Mouse (Mus musculus): ENCODE measurements around the gene Sct. TPM values are rescaled to one million over a fixed set of nuclear protein-coding genes. Genes with fewer than 3 reads are reported as not detected.

Gene Sct
- total RNA-seq, 2 experiments from 2014 or later = not detected

DNA sequence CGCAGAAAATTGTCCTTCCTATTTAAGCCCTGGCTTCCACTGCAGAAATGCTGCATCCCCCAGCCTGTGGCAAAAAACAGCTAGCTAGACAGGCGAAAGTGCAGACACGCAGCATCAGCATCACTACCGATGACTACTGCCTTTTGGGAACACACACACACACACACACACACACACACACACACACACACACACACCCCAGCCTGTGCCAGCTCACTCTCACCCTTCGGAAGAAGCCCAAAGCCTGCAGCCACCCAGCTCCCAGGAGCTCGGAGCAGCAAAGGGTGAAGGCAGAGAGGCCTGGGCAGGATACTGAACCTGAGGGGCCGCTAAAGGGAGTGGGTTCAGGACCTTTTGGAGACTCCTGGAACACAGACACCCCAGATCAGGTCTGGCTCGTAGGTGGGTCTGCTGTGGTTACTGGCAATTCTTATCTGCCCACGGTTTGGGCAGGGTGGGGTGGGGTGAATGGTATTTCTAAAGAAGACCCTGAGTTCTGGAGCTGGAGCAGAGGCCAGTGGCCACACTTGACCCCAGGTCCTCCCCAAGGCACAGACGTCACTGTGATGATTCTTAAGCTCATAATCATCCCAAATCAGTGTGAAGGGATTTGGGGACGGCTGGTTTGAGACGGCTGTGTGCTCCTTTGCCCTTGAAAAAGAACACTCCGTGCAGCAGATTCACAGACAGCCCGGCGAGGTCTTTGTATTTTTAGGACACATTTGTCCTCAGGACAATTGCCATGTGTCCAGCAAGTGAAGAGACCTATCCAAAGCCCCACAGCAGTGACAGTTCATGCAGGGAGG, 13.9 kb upstream of the Sct start:
- no peak for DNase-seq
- intact Hi-C loops (cut with DNase I) = no loop called here

- no peak for DNase-seq
- intact Hi-C loops (cut with DNase I) = no loop called here
Measured at GRCm38 (mm10) chr7:141291921-141292582, 13.1 kb upstream of the Sct start, which contains the start of gene Drd4. Gene Drd4, plus strand, starts transcription at chr7:141292006.

DNA sequence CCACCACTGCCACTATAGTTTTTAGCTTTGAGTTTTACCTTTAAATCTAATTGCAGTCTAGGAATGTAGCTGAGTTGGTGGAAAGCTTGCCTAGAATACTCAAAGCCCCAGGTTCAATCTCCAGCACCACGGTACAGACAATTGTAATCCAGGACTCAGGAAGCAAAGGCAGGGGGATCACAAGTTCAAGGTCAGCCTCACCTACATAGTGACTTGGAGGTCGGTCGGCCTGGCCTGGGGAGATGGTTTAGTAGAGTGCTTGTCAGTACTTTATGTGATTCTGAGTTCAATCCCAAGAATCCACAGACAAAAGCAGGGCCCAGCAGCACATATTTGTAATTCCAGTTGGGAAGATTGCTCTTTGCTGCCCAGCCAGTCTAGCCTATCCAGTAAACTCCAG, 9.1 kb upstream of the Sct start:
- DNase-seq = no peak
- intact Hi-C loops (cut with DNase I) = no loop called here

GRCm38 (mm10) chr7:141282756-141283155, 3.8 kb upstream of the Sct start:
- intact Hi-C loops (cut with DNase I) = no loop called here
- DNase-seq = no peak

- no peak for DNase-seq
- intact Hi-C loops (cut with DNase I) = no loop called here
Measured at GRCm38 (mm10) chr7:141281442-141281841, 2.5 kb upstream of the Sct start.

DNA sequence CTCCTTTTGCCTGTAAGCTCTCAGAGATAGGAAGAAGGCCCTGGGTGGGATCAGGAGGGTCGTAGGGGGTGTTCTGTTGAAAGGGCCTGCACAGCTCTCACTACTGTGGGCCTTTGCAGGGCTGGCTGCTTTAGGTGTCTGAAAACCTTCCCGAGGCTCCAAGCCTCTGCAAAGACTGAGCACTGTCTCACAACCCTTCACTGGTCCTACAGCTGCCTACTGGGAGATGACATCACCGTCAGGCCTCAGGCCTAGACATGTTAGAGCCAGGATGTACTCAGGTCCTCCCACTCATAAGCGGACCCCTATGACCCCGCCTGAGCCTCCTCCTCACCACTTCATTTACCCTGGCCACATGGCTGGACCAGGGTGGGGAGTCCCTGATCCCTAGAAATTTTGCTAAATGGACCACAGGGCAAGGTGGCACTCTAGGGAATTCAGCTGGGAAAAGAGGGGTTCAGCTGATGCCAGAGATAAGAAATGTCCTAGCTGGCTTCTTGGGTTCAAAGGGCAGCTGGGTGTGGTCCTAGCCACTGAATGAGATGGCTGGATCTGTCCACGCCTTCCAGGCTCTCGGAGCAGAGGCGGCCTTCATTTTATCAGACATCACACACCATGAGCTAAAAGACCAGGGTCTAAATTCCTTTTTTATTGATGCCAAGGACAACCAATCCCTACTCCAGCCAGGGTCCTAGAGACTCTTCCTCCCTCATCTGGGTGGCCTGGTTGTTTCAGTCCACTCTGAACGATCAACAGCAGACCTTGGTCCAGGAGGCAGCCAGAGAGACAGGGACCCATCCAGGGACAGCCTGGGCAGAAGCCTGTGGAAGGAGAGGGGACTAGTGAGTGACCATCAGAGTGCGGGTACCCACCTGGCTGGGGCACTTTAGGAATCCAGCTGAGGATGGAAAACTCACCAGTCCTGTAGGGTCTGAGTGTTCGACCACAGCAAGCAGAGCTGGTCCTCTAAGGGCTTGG, 943 bp downstream of the Sct start:
- intact Hi-C loops (cut with DNase I) = no loop called here
- DNase-seq = no peak

GRCm38 (mm10) chr7:141276546-141276945, 2.4 kb downstream of the Sct start, which contains the start of gene Cdhr5:
Gene Cdhr5, minus strand, starts transcription at chr7:141276786.
- DNase-seq = no peak
- intact Hi-C loops (cut with DNase I) = no loop called here

DNA sequence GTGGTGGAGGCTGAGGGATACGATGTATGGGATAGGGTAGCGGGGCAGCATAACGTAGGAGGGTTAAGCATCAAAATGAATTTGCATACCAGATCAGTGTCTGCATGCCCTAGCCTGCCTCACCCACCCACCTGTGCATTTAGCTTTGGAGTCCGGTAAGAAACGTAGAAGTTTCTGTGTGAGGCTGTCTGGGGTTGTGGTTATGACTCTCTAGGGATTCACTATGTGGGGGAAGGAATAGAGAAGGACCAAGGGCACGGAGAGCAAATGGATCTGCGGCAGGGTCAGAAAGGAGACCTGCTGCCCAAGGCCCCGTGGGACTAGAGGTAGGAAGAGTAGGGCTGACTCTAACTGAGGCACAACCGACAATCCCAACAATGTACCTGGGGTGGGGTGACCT, 3.6 kb downstream of the Sct start:
- no peak for DNase-seq
- intact Hi-C loops (cut with DNase I) = no loop called here

- DNase-seq = no peak
- intact Hi-C loops (cut with DNase I) = no loop called here
Measured at GRCm38 (mm10) chr7:141270631-141271030, 8.3 kb downstream of the Sct start.

DNA sequence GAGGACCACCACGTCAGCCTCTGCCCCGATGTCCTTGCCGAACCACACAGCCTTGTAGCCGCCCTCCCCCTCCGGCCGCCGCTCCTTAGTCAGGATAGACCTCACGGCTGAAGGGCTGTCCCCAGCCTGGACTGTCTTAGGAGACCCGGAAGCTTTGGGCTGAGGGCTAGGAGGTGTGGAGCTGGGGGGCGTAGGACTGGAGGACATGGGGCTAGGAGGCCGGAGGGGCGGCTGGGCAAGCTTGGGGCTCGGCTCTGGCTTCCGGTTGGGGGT, 9.7 kb downstream of the Sct start:
- DNase-seq = no peak
- intact Hi-C loops (cut with DNase I) = no loop called here

DNA sequence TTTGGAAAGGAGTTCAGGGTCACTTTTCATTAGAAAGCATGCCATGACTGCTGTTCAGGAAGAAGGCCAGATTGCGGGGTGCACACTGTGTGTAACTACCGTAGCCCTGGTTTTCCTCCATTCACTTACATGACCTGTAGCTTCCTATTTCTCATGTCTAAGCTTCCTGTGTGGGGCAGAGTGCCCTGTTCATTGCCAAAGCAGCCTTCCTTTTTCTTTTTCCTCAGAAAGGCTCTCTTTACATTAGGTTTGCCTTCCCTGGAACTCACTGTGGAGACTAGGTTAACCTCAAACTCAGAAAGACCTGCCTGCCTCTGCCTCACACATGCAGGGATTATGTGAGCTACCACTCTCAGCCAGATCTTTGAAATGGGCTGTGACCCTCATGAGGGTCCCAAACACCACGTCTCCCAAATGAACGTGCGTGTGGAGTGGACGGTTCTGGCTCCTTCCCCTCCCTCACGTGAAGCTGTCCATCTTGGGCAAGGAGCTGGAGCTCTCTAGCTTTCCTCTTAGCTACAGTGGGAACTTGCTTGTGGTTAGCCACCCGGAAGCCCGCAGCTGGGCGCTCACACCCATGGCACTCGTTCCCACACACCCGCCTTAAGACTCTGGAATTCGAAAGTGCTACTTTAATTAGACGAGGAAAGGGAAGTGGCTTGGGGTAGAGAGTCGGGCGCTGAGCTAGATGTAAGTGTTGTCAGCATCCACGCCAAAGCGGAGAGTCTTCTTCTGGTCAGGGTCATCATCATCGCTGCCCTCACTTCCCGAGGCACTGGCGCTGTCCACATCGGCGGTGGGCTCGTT, 10.3 kb downstream of the Sct start:
- DNase-seq = peak in 1 of 2 experiments; percentile 28
- intact Hi-C loops (cut with DNase I) = no loop called here

GRCm38 (mm10) chr7:141265739-141266561, 13.0 kb downstream of the Sct start, which contains the start of gene Irf7:
Gene Irf7, minus strand, starts transcription at chr7:141266481.
- intact Hi-C loops (cut with DNase I) = loop anchor here (2.0 kb wide), 1 partner anchor 97 kb away; no protein-coding TSS in a partner anchor
- peak; percentile 56 to 68 for DNase-seq

GRCm38 (mm10) chr7:141265411-141265738, 13.6 kb downstream of the Sct start:
- no peak for DNase-seq
- intact Hi-C loops (cut with DNase I) = loop anchor here (2.0 kb wide), 1 partner anchor 97 kb away; no protein-coding TSS in a partner anchor

DNA sequence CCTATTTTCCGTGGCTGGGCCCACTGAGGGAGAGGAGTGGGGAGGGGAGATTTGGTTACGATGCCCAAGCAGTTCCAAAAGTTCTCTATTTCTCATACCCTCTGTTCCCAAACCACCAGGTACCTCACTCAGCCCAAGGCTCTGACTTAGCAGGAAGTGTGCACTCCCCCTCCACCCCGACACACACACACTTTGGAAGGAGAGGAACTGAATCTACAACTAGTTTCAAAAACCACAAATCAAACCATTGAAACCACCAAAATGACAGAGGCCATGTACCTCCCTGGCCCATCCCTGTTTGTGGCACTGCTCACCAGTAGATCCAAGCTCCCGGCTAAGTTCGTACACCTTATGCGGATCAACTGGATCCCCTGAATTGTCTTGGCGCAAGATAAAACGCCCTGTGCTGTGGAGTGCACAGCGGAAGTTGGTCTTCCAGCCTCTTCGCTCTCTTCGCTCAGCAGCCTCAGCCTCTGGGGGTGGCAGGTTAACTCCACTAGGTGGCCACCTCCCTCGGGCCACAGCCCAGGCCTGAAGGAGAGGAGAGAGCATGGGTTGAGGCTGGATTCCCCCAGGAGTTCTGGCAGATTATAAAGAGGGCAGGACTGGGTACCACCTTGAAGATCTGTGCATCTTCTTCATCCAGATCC, 14.0 kb downstream of the Sct start:
- intact Hi-C loops (cut with DNase I) = loop anchor here (2.0 kb wide), 1 partner anchor 98 kb away; no protein-coding TSS in a partner anchor
- DNase-seq = peak; percentile 29 to 38

DNA sequence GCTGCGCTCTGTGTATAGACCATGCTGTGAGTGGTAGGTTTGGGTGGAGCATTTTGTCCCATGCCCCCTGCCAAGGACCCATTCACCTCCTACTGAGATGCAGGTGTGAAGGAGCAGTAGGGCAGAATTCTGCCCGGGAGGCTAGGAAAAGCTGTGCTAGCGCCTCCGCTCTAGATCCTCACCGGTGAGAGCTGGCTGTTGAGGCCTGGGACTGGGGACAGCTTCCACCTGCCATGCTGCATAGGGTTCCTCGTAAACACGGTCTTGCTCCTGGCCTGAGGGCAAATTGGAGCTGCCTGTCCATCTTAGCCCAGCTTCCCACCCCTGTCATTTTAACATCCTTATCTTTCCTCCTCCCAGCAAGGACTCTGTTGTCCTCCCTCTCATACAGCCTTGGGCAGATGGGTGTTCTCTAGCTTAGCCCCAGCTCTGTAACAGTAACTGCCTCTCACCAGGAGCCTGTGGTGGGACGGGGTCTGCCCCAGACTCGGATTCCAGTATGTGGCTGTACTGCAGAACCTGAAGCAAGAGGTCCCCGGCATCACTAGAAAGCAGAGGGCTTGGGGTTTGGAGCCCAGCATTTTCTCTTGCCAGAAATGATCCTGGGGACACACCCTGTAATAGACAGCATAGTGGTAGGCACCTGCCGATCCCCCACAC, 14.8 kb downstream of the Sct start:
- no peak for DNase-seq
- intact Hi-C loops (cut with DNase I) = loop anchor here (2.0 kb wide), 1 partner anchor 99 kb away; no protein-coding TSS in a partner anchor

DNA sequence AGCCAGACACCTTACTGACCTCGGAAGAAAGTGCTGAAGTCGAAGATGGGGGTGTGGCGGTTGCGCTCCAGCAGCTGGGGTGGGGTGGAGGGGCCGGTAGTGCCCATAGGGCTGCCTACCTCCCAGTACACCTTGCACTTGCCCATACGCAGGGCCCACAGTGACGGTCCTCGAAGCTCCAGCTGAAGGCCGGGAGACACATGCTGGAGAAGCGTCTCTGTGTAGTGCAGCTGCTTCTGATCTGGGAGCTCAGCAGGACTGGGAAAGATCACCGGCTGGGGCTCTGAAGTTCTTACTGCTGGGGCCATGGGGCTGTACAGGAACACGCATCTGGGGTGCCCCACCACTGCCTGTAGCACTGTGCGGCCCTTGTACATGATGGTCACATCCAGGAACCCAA, 15.3 kb downstream of the Sct start:
- DNase-seq = no peak
- intact Hi-C loops (cut with DNase I) = loop anchor here (2.0 kb wide), 1 partner anchor 99 kb away; no protein-coding TSS in a partner anchor

DNA sequence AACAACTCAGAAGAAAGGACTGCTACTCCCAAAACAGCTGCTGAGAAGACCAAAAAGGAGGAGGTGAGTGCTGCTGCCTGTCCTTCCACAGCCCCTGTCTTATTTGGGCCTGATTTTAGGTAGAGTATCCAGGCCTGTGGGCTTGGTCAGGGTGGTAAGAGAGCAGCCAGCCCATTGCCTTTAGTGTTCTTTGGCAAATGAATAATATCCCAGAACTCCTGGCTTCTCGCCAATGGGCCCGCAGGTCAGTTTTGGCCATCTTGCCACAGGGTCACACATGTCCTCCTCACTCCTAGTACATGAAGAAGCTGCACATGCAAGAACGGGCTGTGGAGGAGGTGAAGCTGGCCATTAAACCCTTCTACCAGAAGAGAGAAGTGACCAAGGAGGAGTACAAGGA, 17.5 kb downstream of the Sct start:
- intact Hi-C loops (cut with DNase I) = no loop called here

DNA sequence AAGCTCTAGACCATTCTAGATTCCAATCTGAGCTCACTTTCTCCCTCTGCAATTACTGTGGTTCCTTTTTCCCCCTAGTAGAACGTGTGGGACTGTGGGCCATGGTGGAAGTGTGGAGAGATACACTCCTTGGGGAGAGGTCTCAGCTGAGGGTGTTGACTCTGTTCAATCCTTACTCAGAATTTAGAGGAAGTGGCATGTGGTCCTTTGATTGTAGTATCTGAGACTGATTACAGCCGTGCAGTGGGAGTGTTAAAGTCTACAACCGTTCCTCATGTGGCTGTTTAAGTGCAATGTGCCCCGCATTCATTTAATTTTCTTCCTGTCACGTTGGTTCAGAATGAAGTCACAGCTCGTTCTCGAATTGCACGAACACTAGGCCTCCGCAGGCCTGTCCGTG, 22.8 kb downstream of the Sct start:
- intact Hi-C loops (cut with DNase I) = no loop called here
- DNase-seq = no peak

More for the DNA sequence above, 17.5 kb downstream of the Sct start:
- DNase-seq = no peak

Measured in heart, postnatal 14 days (tissue).